Mouse (Mus musculus): ENCODE results near the gene Nudt6. TPM values are rescaled to one million over a fixed set of nuclear protein-coding genes. Genes with fewer than 3 reads are reported as not detected.

Gene Nudt6
- polyA plus RNA-seq, 1 experiment from 2014 or later: 3.9 TPM

DNA sequence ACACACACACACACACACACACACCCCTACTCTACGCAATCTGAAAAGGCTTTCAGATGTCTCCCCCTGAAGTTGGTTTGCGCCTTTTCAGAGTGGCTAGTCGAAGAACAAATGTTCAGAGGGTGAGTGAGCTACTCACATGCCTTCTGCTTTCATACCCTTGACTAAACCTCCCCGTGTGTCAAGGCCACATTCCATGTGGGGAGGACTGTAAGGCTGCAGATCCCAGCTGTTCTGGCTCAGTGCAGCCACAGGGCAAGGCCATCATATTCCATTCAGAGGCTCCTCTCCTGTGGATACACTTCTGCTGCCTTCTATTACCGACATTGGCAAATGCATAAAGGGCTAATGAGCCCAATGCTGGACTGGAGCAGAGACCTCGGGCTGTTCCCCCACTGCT, 41.6 kb downstream of the Nudt6 start:
- Histone ChIP-seq H3K4me2 (ENCODE audit: low read depth, low read length) (no peak overlapping the region), H3K27me3 (ENCODE audit: control insufficient read depth, insufficient read depth, low read depth, low read length) (no peaks in the 10 kb centered on the region), H3K36me3 (ENCODE audit: control insufficient read depth, insufficient read depth) (no peaks in the 10 kb centered on the region), H3K4me3 (ENCODE audit: low read depth, low read length) (no peak overlapping the region), H3K9me3 (replicated peaks; ENCODE audit: control insufficient read depth, low read length) (no peaks in the 10 kb centered on the region), H3K27ac (ENCODE audit: low read length) (no peak overlapping the region), H3K4me1 (ENCODE audit: control insufficient read depth, low read depth, low read length) (no peaks in the 10 kb centered on the region), H3K9ac (ENCODE audit: low read depth, low read length) (no peak overlapping the region)
- no peak for ATAC-seq (ENCODE audit: low read depth)
- 57% methylated on average over 6 of the region's 6 CpGs for WGBS (ENCODE audit: insufficient replicate concordance)

DNA sequence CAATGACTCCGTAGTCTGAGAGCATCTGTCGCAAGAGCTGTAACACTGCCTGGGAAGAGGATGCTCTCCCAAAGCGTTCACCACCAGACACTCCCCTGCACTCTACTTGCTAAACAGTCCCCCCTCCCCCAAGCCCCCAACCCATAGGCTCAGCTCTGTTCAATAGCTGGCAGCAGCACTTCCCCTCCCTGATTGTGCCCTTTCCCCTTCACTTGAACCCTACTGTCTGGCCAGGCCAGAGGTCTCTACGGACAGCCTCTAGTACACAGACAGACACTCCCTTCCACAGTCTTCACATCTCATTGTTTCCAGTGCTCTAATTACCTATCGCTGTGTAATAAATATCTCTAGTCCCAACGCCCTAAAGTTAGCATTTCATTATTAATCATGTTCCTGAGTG, 42.1 kb downstream of the Nudt6 start:
- H3K4me2 ChIP-seq (ENCODE audit: low read depth, low read length): no peak overlapping the region
- H3K9me3 ChIP-seq (replicated peaks; ENCODE audit: control insufficient read depth, low read length): no peaks in the 10 kb centered on the region
- no peaks in the 10 kb centered on the region for H3K36me3 ChIP-seq (ENCODE audit: control insufficient read depth, insufficient read depth)
- WGBS (ENCODE audit: insufficient replicate concordance): 67% methylated on average over 6 of the region's 6 CpGs
- no peak overlapping the region for H3K27ac ChIP-seq (ENCODE audit: low read length)
- H3K27me3 ChIP-seq (ENCODE audit: control insufficient read depth, insufficient read depth, low read depth, low read length): no peaks in the 10 kb centered on the region
- H3K4me1 ChIP-seq (ENCODE audit: control insufficient read depth, low read depth, low read length): no peaks in the 10 kb centered on the region
- no peak overlapping the region for H3K4me3 ChIP-seq (ENCODE audit: low read depth, low read length)
- ATAC-seq (ENCODE audit: low read depth): no peak
- H3K9ac ChIP-seq (ENCODE audit: low read depth, low read length): no peak overlapping the region

DNA sequence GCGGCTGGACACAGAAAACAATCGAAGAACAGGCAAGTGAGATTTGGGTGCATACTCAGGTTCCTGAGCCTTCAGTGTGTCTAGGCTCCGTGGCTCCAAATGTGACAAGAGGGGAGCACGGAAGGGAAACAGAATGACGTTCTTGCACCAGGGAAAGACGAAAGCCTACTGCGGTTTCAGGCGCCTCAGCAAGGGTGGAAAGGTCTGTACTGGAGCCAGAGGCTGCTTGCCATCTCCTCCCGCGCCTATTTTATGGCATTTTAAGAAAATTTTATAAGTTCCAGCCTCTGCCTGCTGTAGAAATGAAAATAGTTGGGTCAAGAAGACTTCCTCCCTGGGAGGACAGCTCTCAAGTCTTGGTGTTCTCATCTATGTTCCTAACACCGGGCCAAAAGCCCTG, 46.3 kb downstream of the Nudt6 start:
- Histone ChIP-seq H3K27ac (ENCODE audit: low read length) (no peak overlapping the region), H3K9ac (ENCODE audit: low read depth, low read length) (no peak overlapping the region), H3K4me3 (ENCODE audit: low read depth, low read length) (no peak overlapping the region), H3K9me3 (replicated peaks; ENCODE audit: control insufficient read depth, low read length) (no peaks in the 10 kb centered on the region), H3K4me2 (ENCODE audit: low read depth, low read length) (no peak overlapping the region), H3K4me1 (ENCODE audit: control insufficient read depth, low read depth, low read length) (no peaks in the 10 kb centered on the region), H3K36me3 (ENCODE audit: control insufficient read depth, insufficient read depth) (no peaks in the 10 kb centered on the region), H3K27me3 (ENCODE audit: control insufficient read depth, insufficient read depth, low read depth, low read length) (no peaks in the 10 kb centered on the region)
- 75% methylated on average over 11 of the region's 11 CpGs for WGBS (ENCODE audit: insufficient replicate concordance)
- no peak for ATAC-seq (ENCODE audit: low read depth)

DNA sequence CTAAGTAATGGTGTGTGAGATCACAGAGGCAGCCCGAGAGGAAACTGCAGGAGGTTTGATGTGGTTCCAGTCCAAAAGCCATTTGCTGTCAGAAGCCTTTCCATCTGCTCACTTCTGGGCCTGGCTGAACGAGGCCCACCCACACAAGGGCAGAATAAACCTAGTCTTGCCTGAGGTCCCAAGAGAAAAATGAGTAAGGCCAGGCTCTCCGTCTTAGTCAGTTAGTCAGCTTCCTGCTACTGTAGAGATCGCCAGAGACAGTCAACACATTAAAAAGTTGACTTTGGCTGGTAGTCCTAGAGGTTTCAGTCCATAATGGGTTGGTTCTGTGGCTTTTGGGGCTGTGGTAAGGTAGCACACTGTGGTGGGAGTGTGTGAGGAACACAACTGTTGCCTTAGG, 49.6 kb downstream of the Nudt6 start:
- 50% methylated on average over 4 of the region's 4 CpGs for WGBS (ENCODE audit: insufficient replicate concordance)
- ATAC-seq (ENCODE audit: low read depth): no peak
- no peaks in the 10 kb centered on the region for H3K4me1 ChIP-seq (ENCODE audit: control insufficient read depth, low read depth, low read length)
- no peaks in the 10 kb centered on the region for H3K36me3 ChIP-seq (ENCODE audit: control insufficient read depth, insufficient read depth)
- H3K4me2 ChIP-seq (ENCODE audit: low read depth, low read length): no peak overlapping the region
- no peak overlapping the region for H3K9ac ChIP-seq (ENCODE audit: low read depth, low read length)
- no peaks in the 10 kb centered on the region for H3K27me3 ChIP-seq (ENCODE audit: control insufficient read depth, insufficient read depth, low read depth, low read length)
- no peaks in the 10 kb centered on the region for H3K9me3 ChIP-seq (replicated peaks; ENCODE audit: control insufficient read depth, low read length)
- no peak overlapping the region for H3K4me3 ChIP-seq (ENCODE audit: low read depth, low read length)
- no peak overlapping the region for H3K27ac ChIP-seq (ENCODE audit: low read length)

DNA sequence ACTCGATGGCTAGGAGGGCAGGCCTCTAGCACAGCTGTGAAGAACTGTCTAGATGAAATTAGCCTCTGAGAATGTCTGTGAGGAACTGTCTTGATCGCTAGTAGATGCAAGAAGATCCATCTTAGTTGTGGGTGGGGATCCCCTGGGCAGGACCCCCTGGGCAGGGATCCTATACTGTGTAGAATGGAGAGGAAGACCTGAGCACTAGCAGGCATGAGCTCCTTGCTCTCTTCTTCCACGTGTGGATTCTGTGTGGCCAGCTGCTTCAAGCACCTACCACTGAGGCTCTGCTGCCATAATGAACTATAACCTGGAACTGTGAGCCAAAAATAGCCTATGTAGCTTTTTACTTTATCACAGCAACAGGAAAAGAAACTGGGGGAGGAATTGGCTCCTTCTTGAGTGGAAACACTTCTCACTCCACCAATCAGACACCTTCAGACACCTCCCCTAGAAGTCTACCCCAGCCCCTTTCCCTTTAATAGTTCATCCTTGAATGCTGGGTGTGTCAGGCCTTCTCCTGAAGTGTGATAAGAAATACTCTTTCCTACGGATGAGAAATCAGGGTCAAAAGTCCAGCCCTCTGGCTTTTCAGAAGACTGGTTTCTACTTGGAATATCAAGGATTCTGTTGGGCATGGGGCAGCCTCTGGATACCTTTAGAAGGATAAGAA, 53.5 kb downstream of the Nudt6 start:
- Histone ChIP-seq H3K36me3 (ENCODE audit: control insufficient read depth, insufficient read depth) (no peaks in the 10 kb centered on the region), H3K4me3 (ENCODE audit: low read depth, low read length) (no peak overlapping the region), H3K9ac (ENCODE audit: low read depth, low read length) (no peak overlapping the region), H3K27me3 (ENCODE audit: control insufficient read depth, insufficient read depth, low read depth, low read length) (no peaks in the 10 kb centered on the region), H3K9me3 (replicated peaks; ENCODE audit: control insufficient read depth, low read length) (no peaks in the 10 kb centered on the region), H3K4me1 (ENCODE audit: control insufficient read depth, low read depth, low read length) (no peaks in the 10 kb centered on the region), H3K4me2 (ENCODE audit: low read depth, low read length) (no peak overlapping the region), H3K27ac (ENCODE audit: low read length) (no peak overlapping the region)
- WGBS (ENCODE audit: insufficient replicate concordance): 33% methylated on average over 4 of the region's 4 CpGs
- no peak for ATAC-seq (ENCODE audit: low read depth)

DNA sequence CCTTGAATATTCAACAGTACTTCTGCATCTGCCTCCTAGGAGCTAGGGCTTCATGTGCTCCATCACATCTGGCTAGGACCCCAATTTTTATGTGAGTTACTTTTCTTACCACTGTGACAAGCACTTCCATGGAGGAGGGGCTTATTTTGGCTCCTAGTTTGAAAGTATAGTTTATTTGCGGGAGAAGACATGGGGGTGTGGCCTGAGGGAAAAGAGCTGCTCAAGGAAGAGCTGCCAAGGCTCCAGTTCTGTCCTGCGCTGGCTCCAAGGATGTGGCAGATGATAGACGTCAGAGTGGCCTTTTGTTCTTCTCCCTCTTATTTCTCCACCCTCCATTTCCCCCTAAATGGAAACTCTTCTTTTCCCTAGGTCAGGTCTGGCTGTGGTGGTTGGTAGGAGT, 54.0 kb downstream of the Nudt6 start:
- Histone ChIP-seq H3K27ac (ENCODE audit: low read length) (no peak overlapping the region), H3K9ac (ENCODE audit: low read depth, low read length) (no peak overlapping the region), H3K4me2 (ENCODE audit: low read depth, low read length) (no peak overlapping the region), H3K4me3 (ENCODE audit: low read depth, low read length) (no peak overlapping the region), H3K27me3 (ENCODE audit: control insufficient read depth, insufficient read depth, low read depth, low read length) (no peaks in the 10 kb centered on the region), H3K9me3 (replicated peaks; ENCODE audit: control insufficient read depth, low read length) (no peaks in the 10 kb centered on the region), H3K4me1 (ENCODE audit: control insufficient read depth, low read depth, low read length) (no peaks in the 10 kb centered on the region), H3K36me3 (ENCODE audit: control insufficient read depth, insufficient read depth) (no peaks in the 10 kb centered on the region)
- 58% methylated on average over 3 of the region's 3 CpGs for WGBS (ENCODE audit: insufficient replicate concordance)
- ATAC-seq (ENCODE audit: low read depth): no peak

DNA sequence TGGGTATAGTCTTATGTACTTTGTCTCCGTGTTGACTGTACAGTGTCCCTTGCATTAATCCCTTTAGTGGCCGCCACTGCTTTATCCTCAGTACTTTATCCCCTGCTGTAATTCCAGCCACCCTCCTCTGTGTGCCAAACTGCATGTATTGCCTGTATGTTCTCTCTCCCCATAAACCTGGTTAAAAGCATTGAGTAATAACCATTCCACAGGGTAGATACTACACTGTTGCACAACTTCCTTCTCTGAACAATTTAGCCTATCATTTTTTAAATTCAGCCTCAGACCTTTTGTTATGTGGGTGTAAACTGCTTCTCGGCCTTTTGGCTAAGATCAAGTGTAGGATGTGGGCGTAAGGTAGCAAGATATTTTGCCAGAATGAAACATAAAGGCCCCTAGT, 54.9 kb downstream of the Nudt6 start:
- no peaks in the 10 kb centered on the region for H3K9me3 ChIP-seq (replicated peaks; ENCODE audit: control insufficient read depth, low read length)
- H3K27me3 ChIP-seq (ENCODE audit: control insufficient read depth, insufficient read depth, low read depth, low read length): no peaks in the 10 kb centered on the region
- H3K4me3 ChIP-seq (ENCODE audit: low read depth, low read length): no peak overlapping the region
- H3K4me2 ChIP-seq (ENCODE audit: low read depth, low read length): no peak overlapping the region
- H3K4me1 ChIP-seq (ENCODE audit: control insufficient read depth, low read depth, low read length): no peaks in the 10 kb centered on the region
- no peak overlapping the region for H3K9ac ChIP-seq (ENCODE audit: low read depth, low read length)
- ATAC-seq (ENCODE audit: low read depth): no peak
- H3K27ac ChIP-seq (ENCODE audit: low read length): no peak overlapping the region
- no peaks in the 10 kb centered on the region for H3K36me3 ChIP-seq (ENCODE audit: control insufficient read depth, insufficient read depth)
- WGBS (ENCODE audit: insufficient replicate concordance): 54% methylated on average over 4 of the region's 4 CpGs

DNA sequence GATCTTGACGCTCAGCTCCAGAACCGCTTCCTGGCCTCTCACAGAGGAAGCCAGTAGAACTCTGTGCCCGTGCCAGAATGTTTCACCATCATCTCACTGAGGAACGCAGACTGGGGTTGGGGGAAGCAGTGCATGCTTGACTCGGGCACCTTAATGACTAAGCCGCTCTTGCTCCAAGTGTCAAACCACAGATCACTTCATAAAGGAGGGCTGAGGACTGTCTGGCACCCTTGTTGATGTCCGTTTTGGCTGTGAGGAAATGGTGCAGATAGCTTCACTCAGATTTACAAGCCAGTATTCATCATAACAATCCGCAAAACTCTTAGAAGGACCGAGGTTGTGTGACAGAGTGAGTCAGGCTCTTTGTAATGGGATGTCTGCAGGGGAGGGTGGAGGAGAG, 59.3 kb downstream of the Nudt6 start:
- Histone ChIP-seq H3K27ac (ENCODE audit: low read length) (no peak overlapping the region), H3K36me3 (ENCODE audit: control insufficient read depth, insufficient read depth) (no peaks in the 10 kb centered on the region), H3K4me2 (ENCODE audit: low read depth, low read length) (no peak overlapping the region), H3K4me1 (ENCODE audit: control insufficient read depth, low read depth, low read length) (no peaks in the 10 kb centered on the region), H3K9ac (ENCODE audit: low read depth, low read length) (no peak overlapping the region), H3K27me3 (ENCODE audit: control insufficient read depth, insufficient read depth, low read depth, low read length) (no peaks in the 10 kb centered on the region), H3K4me3 (ENCODE audit: low read depth, low read length) (no peak overlapping the region), H3K9me3 (replicated peaks; ENCODE audit: control insufficient read depth, low read length) (no peaks in the 10 kb centered on the region)
- WGBS (ENCODE audit: insufficient replicate concordance): 48% methylated on average over 9 of the region's 9 CpGs
- no peak for ATAC-seq (ENCODE audit: low read depth)

Data from liver, embryonic 16.5 days (tissue).